Mouse (Mus musculus) ovary, postnatal 10 days (tissue): Measurements from ENCODE around the gene Gm4498.
"Not testable (repeated sequence)": the region's sequence is repeated elsewhere in the genome, so short reads cannot be mapped to it uniquely, and the experiment has no call there.

ENCODE experiments used
- DNase-seq: peaks from one replicate; pipeline ENCODE4 v3.0.0; 2022; ENCODE audit warnings: low spot score

Gm4498 gene

GRCm38 (mm10) chr7:20233728-20234127, at the start of gene Gm4498:
Gene Gm4498, minus strand, starts transcription at chr7:20233828.
- not testable (repeated sequence) for DNase-seq

GRCm38 (mm10) chr7:20262734-20263133, 29.1 kb upstream of the Gm4498 start, which contains the start of gene Gm5890:
Gene Gm5890, minus strand, starts transcription at chr7:20262834.
- not testable (repeated sequence) for DNase-seq

GRCm38 (mm10) chr7:20205507-20205906, 28.1 kb downstream of the Gm4498 start, which contains the start of gene Gm6164:
Gene Gm6164, minus strand, starts transcription at chr7:20205607.
- not testable (repeated sequence) for DNase-seq

- DNase-seq = not testable (repeated sequence)
Measured at GRCm38 (mm10) chr7:20193410-20193809, 40.2 kb downstream of the Gm4498 start, which contains the start of gene Vmn1r95. Gene Vmn1r95, plus strand, starts transcription at chr7:20193710.
